Mouse (Mus musculus) cerebellum, adult 2 months (tissue): ENCODE data around the gene Asic3. TPM values are rescaled to one million over a fixed set of nuclear protein-coding genes. Genes with fewer than 3 reads are reported as not detected.

Experiments used
- DNase-seq, 2 experiments: peaks; one replicate each; pipeline ENCODE4 v3.0.0; 2021
- H3K27ac ChIP-seq: fragments of 200-500 bp; 2 replicates; pipeline ENCODE4 v1.5.1; 2012; ENCODE audit warnings: low read length, control low read depth, inconsistent platforms; ENCODE audit not compliant: insufficient read depth
- H3K27me3 ChIP-seq: fragments of 200-500 bp; 2 replicates; pipeline ENCODE4 v1.6.1; 2012; ENCODE audit warnings: inconsistent platforms, mild to moderate bottlenecking, low read length, moderate library complexity; ENCODE audit not compliant: control insufficient read depth, insufficient read depth
- H3K4me1 ChIP-seq: fragments of 200-500 bp; 2 replicates; pipeline ENCODE4 v1.6.1; 2011; ENCODE audit warnings: low read length; ENCODE audit not compliant: control insufficient read depth, insufficient read depth
- H3K4me3 ChIP-seq: fragments of 200-500 bp; replicated peaks from 2 replicates; pipeline ENCODE3; 2011; ENCODE audit warnings: mild to moderate bottlenecking, low read depth, low read length, control low read depth; ENCODE audit not compliant: insufficient read depth
- CTCF ChIP-seq: fragments of 200-500 bp; IDR thresholded peaks from 2 replicates; pipeline ENCODE4 v1.5.1; 2011; ENCODE audit warnings: low read depth, mild to moderate bottlenecking, control low read depth, low read length, moderate library complexity, borderline replicate concordance; ENCODE audit not compliant: insufficient read depth
- POLR2A ChIP-seq: fragments of 200-500 bp; IDR thresholded peaks from 2 replicates; pipeline ENCODE4 v1.6.1; 2011; ENCODE audit warnings: low read length, control low read depth, borderline replicate concordance; ENCODE audit not compliant: insufficient read depth
- WGBS: fragments of 180-500 bp; shearing (Covaris S2); methylation state at CpG from one replicate; pipeline ENCODE4 v1.1.7; 2018; 5-methylcytosine and 5-hydroxymethylcytosine counted together
- polyA plus RNA-seq: library from polyadenylated mRNA; depleted of rRNA; stranded (reverse); fragments of >200 nt; gene quantifications from 2 replicates; pipeline ENCODE4 v1.2.3, GENCODE M21; 2012

Gene Asic3
- polyA plus RNA-seq, 1 experiment = 0.74 TPM

- H3K27ac ChIP-seq = no peak overlapping the region
- H3K27me3 ChIP-seq = no peaks in the 10 kb centered on the region
- DNase-seq = no peak
- no peaks in the 10 kb centered on the region; the same call in 1 of the 2 replicates for H3K4me1 ChIP-seq
- WGBS = 26% methylated on average over 10 of the region's 10 CpGs
- no peak overlapping the region for H3K4me3 ChIP-seq
- TF ChIP-seq CTCF = no peak
- no peak for TF ChIP-seq POLR2A
These were observed 12.8 kb downstream of the Asic3 start for GRCm38 (mm10) chr5:24426037-24426432.

- H3K4me1 ChIP-seq = no peaks in the 10 kb centered on the region; the same call in 1 of the 2 replicates
- no peak for DNase-seq
- WGBS = 44% methylated on average over 9 of the region's 9 CpGs
These were observed 13.5 kb downstream of the Asic3 start for GRCm38 (mm10) chr5:24426556-24427284.

GRCm38 (mm10) chr5:24427285-24427633 lies 14.1 kb downstream of the Asic3 start:
- Histone ChIP-seq H3K27me3 (no peaks in the 10 kb centered on the region), H3K4me1 (no peaks in the 10 kb centered on the region; the same call in 1 of the 2 replicates), H3K4me3 (no peak overlapping the region), H3K27ac (no peak overlapping the region)
- no peak for TF ChIP-seq CTCF
- no peak for TF ChIP-seq POLR2A
- 50% methylated on average over 12 of the region's 12 CpGs for WGBS
- DNase-seq = no peak

More at GRCm38 (mm10) chr5:24426556-24427284, 13.5 kb downstream of the Asic3 start:
- H3K27ac ChIP-seq = no peak overlapping the region
- no peak for TF ChIP-seq POLR2A
- no peak for TF ChIP-seq CTCF
- H3K4me3 ChIP-seq = no peak overlapping the region
- H3K27me3 ChIP-seq = no peaks in the 10 kb centered on the region

GRCm38 (mm10) chr5:24427981-24428402 lies 14.8 kb downstream of the Asic3 start:
- Histone ChIP-seq H3K4me3 (no peak overlapping the region), H3K4me1 (no peaks in the 10 kb centered on the region), H3K27ac (no peak overlapping the region), H3K27me3 (no peaks in the 10 kb centered on the region)
- 23% methylated on average over 15 of the region's 15 CpGs for WGBS
- no peak for DNase-seq
- TF ChIP-seq POLR2A = no peak
- TF ChIP-seq CTCF = no peak

GRCm38 (mm10) chr5:24428596-24428995 lies 15.4 kb downstream of the Asic3 start:
- Histone ChIP-seq H3K27ac (no peak overlapping the region), H3K4me3 (no peak overlapping the region), H3K27me3 (no peaks in the 10 kb centered on the region), H3K4me1 (no peaks in the 10 kb centered on the region)
- no peak for DNase-seq
- TF ChIP-seq CTCF (no peak), POLR2A (no peak)
- WGBS = 28% methylated on average over 9 of the region's 9 CpGs

GRCm38 (mm10) chr5:24433993-24434392 lies 20.8 kb downstream of the Asic3 start:
- DNase-seq = no peak
- Histone ChIP-seq H3K4me1 (no peaks in the 10 kb centered on the region), H3K27me3 (no peaks in the 10 kb centered on the region), H3K4me3 (no peak overlapping the region), H3K27ac (no peak overlapping the region)
- TF ChIP-seq POLR2A (no peak), CTCF (no peak)
- 57% methylated on average over 8 of the region's 8 CpGs for WGBS

GRCm38 (mm10) chr5:24441187-24441586 lies 28.0 kb downstream of the Asic3 start:
- TF ChIP-seq CTCF (no peak), POLR2A (no peak)
- H3K4me1 ChIP-seq = peaks cover 7% of the 10 kb centered on the region
- H3K4me3 ChIP-seq = no peak overlapping the region
- no peak for DNase-seq
- H3K27ac ChIP-seq = no peak overlapping the region
- 87% methylated on average over 8 of the region's 8 CpGs for WGBS
- no peaks in the 10 kb centered on the region for H3K27me3 ChIP-seq

GRCm38 (mm10) chr5:24442029-24442428 lies 28.8 kb downstream of the Asic3 start:
- 75% methylated on average over 9 of the region's 9 CpGs for WGBS
- no peak for DNase-seq
- TF ChIP-seq CTCF (no peak), POLR2A (no peak)
- peaks cover 7% of the 10 kb centered on the region for H3K4me1 ChIP-seq
- H3K4me3 ChIP-seq = no peak overlapping the region
- H3K27ac ChIP-seq = no peak overlapping the region
- no peaks in the 10 kb centered on the region for H3K27me3 ChIP-seq
